9 mouse cellular contexts compared by ENCODE assay signal in genomic region chr3:20655345-20655744, GRCm38 (mm10).
DNase-seq lines count a peak whose midpoint lies in the region; ATAC-seq and TF ChIP-seq lines count a peak whose summit lies in the region.
"Had no signal": no experiment of that assay in that cellular context is flagged by ENCODE, and none has a peak within 500 bp of the region (broad histone marks: within the 10 kb centered on the region; RNA-seq: fewer than 3 reads in every experiment).

No protein-coding gene starts in this region.

- H3K4me3 ChIP-seq in lung, postnatal 0 days (ENCODE audit: low read depth, low read length), result no peak overlapping the region
- H3K4me3 ChIP-seq in forebrain, embryonic 14.5 days (ENCODE audit: low read depth, low read length), result no peak overlapping the region
- H3K4me3 ChIP-seq: liver, embryonic 13.5 days had no signal

- peak; percentile 68 for TF ChIP-seq CTCF in lung, postnatal 0 days (IDR thresholded peaks at IDR 0.05)

- no peak overlapping the region for H3K4me2 ChIP-seq in lung, postnatal 0 days (replicated peaks; ENCODE audit: low read depth, low read length)
- H3K4me2 ChIP-seq in forebrain, embryonic 14.5 days (ENCODE audit: low read length), result no peak overlapping the region
- H3K4me2 ChIP-seq: liver, embryonic 13.5 days had no signal

- no peak overlapping the region for H3K9ac ChIP-seq in lung, postnatal 0 days (replicated peaks; ENCODE audit: low read depth)
- H3K9ac ChIP-seq in forebrain, embryonic 14.5 days (ENCODE audit: low read length), result no peak overlapping the region
- H3K9ac ChIP-seq: liver, embryonic 13.5 days had no signal

- DNase-seq in embryo, embryonic 10.5 days (ENCODE audit: low spot score), result peak; percentile 63
- no peak for DNase-seq in embryo, embryonic 10 days (ENCODE audit: low spot score)
- DNase-seq in lung, postnatal 0 days (ENCODE audit: low spot score), result peak; percentile 31
- no peak for DNase-seq in lung, postnatal 14 days
- peak; percentile 78 for DNase-seq in forebrain, embryonic 14.5 days (ENCODE audit: low spot score)
- DNase-seq in lung, postnatal 10 days, result peak; percentile 10
- no peak for DNase-seq in adrenal gland, postnatal 36 days
- no peak for DNase-seq in spleen, postnatal 14 days (ENCODE audit: low spot score in 2 of 2)
- DNase-seq: liver, embryonic 13.5 days had no signal

- no peak overlapping the region for H3K27ac ChIP-seq in lung, postnatal 0 days (ENCODE audit: low read length)
- no peak overlapping the region for H3K27ac ChIP-seq in forebrain, embryonic 14.5 days (ENCODE audit: low read depth, low read length)
- H3K27ac ChIP-seq: liver, embryonic 13.5 days had no signal

- no peaks in the 10 kb centered on the region for H3K36me3 ChIP-seq in lung, postnatal 0 days (ENCODE audit: insufficient read depth, low read length)
- H3K36me3 ChIP-seq in forebrain, embryonic 14.5 days (ENCODE audit: control insufficient read depth, insufficient read depth, low read length), result no peaks in the 10 kb centered on the region
- H3K36me3 ChIP-seq: liver, embryonic 13.5 days had no signal

- H3K9me3 ChIP-seq in lung, postnatal 0 days (ENCODE audit: low read length), result no peaks in the 10 kb centered on the region
- no peaks in the 10 kb centered on the region for H3K9me3 ChIP-seq in forebrain, embryonic 14.5 days (replicated peaks; ENCODE audit: control insufficient read depth, low read length)
- H3K9me3 ChIP-seq: liver, embryonic 13.5 days had no signal

- 0 out of 2 replicates have a peak, but pooled peaks have one; percentile 8 for TF ChIP-seq EP300 in lung, postnatal 0 days (IDR thresholded peaks at IDR 0.05)

- 2% methylated on average over 1 of the region's 1 CpGs for WGBS in lung, postnatal 0 days
- 2% methylated on average over 1 of the region's 1 CpGs for WGBS in forebrain, embryonic 14.5 days

- H3K4me1 ChIP-seq in lung, postnatal 0 days (ENCODE audit: insufficient read depth, low read depth, low read length), result no peaks in the 10 kb centered on the region
- H3K4me1 ChIP-seq in forebrain, embryonic 14.5 days (ENCODE audit: control insufficient read depth, insufficient read depth, low read length), result no peaks in the 10 kb centered on the region
- H3K4me1 ChIP-seq: liver, embryonic 13.5 days had no signal

- no peak for ATAC-seq in lung, postnatal 0 days
- peak; percentile 40; the same call in 1 of the 2 replicates for ATAC-seq in forebrain, embryonic 14.5 days

- H3K27me3 ChIP-seq in lung, postnatal 0 days (replicated peaks; ENCODE audit: insufficient read depth, low read length), result no peaks in the 10 kb centered on the region
- H3K27me3 ChIP-seq in forebrain, embryonic 14.5 days (replicated peaks; ENCODE audit: control insufficient read depth, insufficient read depth, low read length), result no peaks in the 10 kb centered on the region
- H3K27me3 ChIP-seq: liver, embryonic 13.5 days had no signal

Comparison
In these comparisons a context has a peak if more than half of its experiments do, and no peak if none do; other contexts are left out.
1. DNase-seq: peak in embryo, embryonic 10.5 days (single experiment), lung, postnatal 0 days (single experiment), forebrain, embryonic 14.5 days (single experiment) and lung, postnatal 10 days (single experiment); none in embryo, embryonic 10 days (single experiment), lung, postnatal 14 days (single experiment), adrenal gland, postnatal 36 days (0 of 2) and spleen, postnatal 14 days (0 of 2).